Mouse (Mus musculus): ENCODE measurements around the gene Ptpre. TPM values are rescaled to one million over a fixed set of nuclear protein-coding genes. Genes with fewer than 3 reads are reported as not detected.
A peak's percentile ranks its signal among the peaks of the same experiment; 100 is the strongest.
"Not testable (repeated sequence)": the region's sequence is repeated elsewhere in the genome, so short reads cannot be mapped to it uniquely, and the experiment has no call there.

Gene Ptpre
- polyA plus RNA-seq, 1 experiment from 2014 or later: 4.4 TPM

GRCm38 (mm10) chr7:135676722-135677121 lies 139.4 kb downstream of the Ptpre start:
- Histone ChIP-seq H3K27me3 (ENCODE audit: control insufficient read depth, insufficient read depth, low read length) (no peaks in the 10 kb centered on the region), H3K36me3 (ENCODE audit: control insufficient read depth, insufficient read depth, low read length) (no peaks in the 10 kb centered on the region), H3K4me1 (replicated peaks; ENCODE audit: control insufficient read depth, insufficient read depth) (no peaks in the 10 kb centered on the region), H3K9me3 (ENCODE audit: control insufficient read depth, low read length) (no peaks in the 10 kb centered on the region), H3K27ac (replicated peaks) (no peak overlapping the region), H3K9ac (ENCODE audit: low read length) (no peak overlapping the region), H3K4me2 (replicated peaks; ENCODE audit: low read depth) (no peak overlapping the region), H3K4me3 (ENCODE audit: low read depth, low read length) (no peak overlapping the region)
- ATAC-seq (ENCODE audit: low FRiP score, low TSS enrichment): no peak
- 77% methylated on average over 8 of the region's 8 CpGs for WGBS
- TF ChIP-seq CTCF (IDR thresholded peaks at IDR 0.05; ENCODE audit: low read depth) (no peak), EP300 (optimal IDR thresholded peaks at IDR 0.05) (no peak)
- DNase-seq (ENCODE audit: low spot score): no peak

GRCm38 (mm10) chr7:135680334-135680733 lies 143.1 kb downstream of the Ptpre start:
- Histone ChIP-seq H3K27ac (replicated peaks) (no peak overlapping the region), H3K4me1 (replicated peaks; ENCODE audit: control insufficient read depth, insufficient read depth) (no peaks in the 10 kb centered on the region), H3K4me2 (replicated peaks; ENCODE audit: low read depth) (no peak overlapping the region), H3K4me3 (ENCODE audit: low read depth, low read length) (no peak overlapping the region), H3K27me3 (ENCODE audit: control insufficient read depth, insufficient read depth, low read length) (no peaks in the 10 kb centered on the region), H3K9ac (ENCODE audit: low read length) (no peak overlapping the region), H3K36me3 (ENCODE audit: control insufficient read depth, insufficient read depth, low read length) (peaks cover 3% of the 10 kb centered on the region; the same call in 1 of the 2 replicates), H3K9me3 (ENCODE audit: control insufficient read depth, low read length) (no peaks in the 10 kb centered on the region)
- TF ChIP-seq CTCF (IDR thresholded peaks at IDR 0.05; ENCODE audit: low read depth): peak; percentile 85
- TF ChIP-seq EP300 (optimal IDR thresholded peaks at IDR 0.05): no peak
- WGBS: 58% methylated on average over 5 of the region's 5 CpGs
- ATAC-seq (ENCODE audit: low FRiP score, low TSS enrichment) (peak; percentile 73), DNase-seq (ENCODE audit: low spot score) (peak; percentile 76)

- not testable (repeated sequence) for H3K27me3 ChIP-seq (ENCODE audit: control insufficient read depth, insufficient read depth, low read length); H3K4me3 ChIP-seq (ENCODE audit: low read depth, low read length); H3K9me3 ChIP-seq (ENCODE audit: control insufficient read depth, low read length); H3K27ac ChIP-seq (replicated peaks); H3K4me1 ChIP-seq (replicated peaks; ENCODE audit: control insufficient read depth, insufficient read depth); H3K36me3 ChIP-seq (ENCODE audit: control insufficient read depth, insufficient read depth, low read length); H3K9ac ChIP-seq (ENCODE audit: low read length); H3K4me2 ChIP-seq (replicated peaks; ENCODE audit: low read depth); ATAC-seq (ENCODE audit: low FRiP score, low TSS enrichment); DNase-seq (ENCODE audit: low spot score)
- WGBS: 53% methylated on average over 4 of the region's 4 CpGs
These were observed 146.8 kb downstream of the Ptpre start for GRCm38 (mm10) chr7:135684098-135684497.

- Histone ChIP-seq H3K4me2 (replicated peaks; ENCODE audit: low read depth) (no peak overlapping the region), H3K36me3 (ENCODE audit: control insufficient read depth, insufficient read depth, low read length) (peaks cover 13% of the 10 kb centered on the region), H3K27me3 (ENCODE audit: control insufficient read depth, insufficient read depth, low read length) (no peaks in the 10 kb centered on the region), H3K4me3 (ENCODE audit: low read depth, low read length) (no peak overlapping the region), H3K27ac (replicated peaks) (no peak overlapping the region), H3K4me1 (replicated peaks; ENCODE audit: control insufficient read depth, insufficient read depth) (no peaks in the 10 kb centered on the region), H3K9me3 (ENCODE audit: control insufficient read depth, low read length) (no peaks in the 10 kb centered on the region), H3K9ac (ENCODE audit: low read length) (no peak overlapping the region)
- DNase-seq (ENCODE audit: low spot score) (no peak), ATAC-seq (ENCODE audit: low FRiP score, low TSS enrichment) (no peak)
- TF ChIP-seq CTCF (IDR thresholded peaks at IDR 0.05; ENCODE audit: low read depth) (no peak), EP300 (optimal IDR thresholded peaks at IDR 0.05) (no peak)
- WGBS: 74% methylated on average over 7 of the region's 7 CpGs
These were observed 147.7 kb downstream of the Ptpre start for GRCm38 (mm10) chr7:135684938-135685337.

GRCm38 (mm10) chr7:135689396-135689795 lies 152.1 kb downstream of the Ptpre start:
- no peaks in the 10 kb centered on the region for H3K4me1 ChIP-seq (replicated peaks; ENCODE audit: control insufficient read depth, insufficient read depth)
- ATAC-seq (ENCODE audit: low FRiP score, low TSS enrichment): no peak
- no peaks in the 10 kb centered on the region for H3K9me3 ChIP-seq (ENCODE audit: control insufficient read depth, low read length)
- TF ChIP-seq CTCF (IDR thresholded peaks at IDR 0.05; ENCODE audit: low read depth) (no peak), EP300 (optimal IDR thresholded peaks at IDR 0.05) (no peak)
- no peak for DNase-seq (ENCODE audit: low spot score)
- 94% methylated on average over 7 of the region's 7 CpGs for WGBS
- H3K36me3 ChIP-seq (ENCODE audit: control insufficient read depth, insufficient read depth, low read length): peaks cover 19% of the 10 kb centered on the region
- H3K27me3 ChIP-seq (ENCODE audit: control insufficient read depth, insufficient read depth, low read length): no peaks in the 10 kb centered on the region
- H3K4me3 ChIP-seq (ENCODE audit: low read depth, low read length): no peak overlapping the region
- H3K9ac ChIP-seq (ENCODE audit: low read length): no peak overlapping the region
- no peak overlapping the region for H3K27ac ChIP-seq (replicated peaks)
- no peak overlapping the region for H3K4me2 ChIP-seq (replicated peaks; ENCODE audit: low read depth)

GRCm38 (mm10) chr7:135691941-135692340 lies 154.7 kb downstream of the Ptpre start:
- WGBS: 85% methylated on average over 5 of the region's 5 CpGs
- H3K4me3 ChIP-seq (ENCODE audit: low read depth, low read length): no peak overlapping the region
- H3K27me3 ChIP-seq (ENCODE audit: control insufficient read depth, insufficient read depth, low read length): no peaks in the 10 kb centered on the region
- ATAC-seq (ENCODE audit: low FRiP score, low TSS enrichment): no peak
- peaks cover 14% of the 10 kb centered on the region for H3K36me3 ChIP-seq (ENCODE audit: control insufficient read depth, insufficient read depth, low read length)
- H3K9me3 ChIP-seq (ENCODE audit: control insufficient read depth, low read length): no peaks in the 10 kb centered on the region
- H3K9ac ChIP-seq (ENCODE audit: low read length): no peak overlapping the region
- DNase-seq (ENCODE audit: low spot score): no peak
- H3K27ac ChIP-seq (replicated peaks): no peak overlapping the region
- no peaks in the 10 kb centered on the region for H3K4me1 ChIP-seq (replicated peaks; ENCODE audit: control insufficient read depth, insufficient read depth)
- TF ChIP-seq EP300 (optimal IDR thresholded peaks at IDR 0.05): no peak
- no peak for TF ChIP-seq CTCF (IDR thresholded peaks at IDR 0.05; ENCODE audit: low read depth)
- no peak overlapping the region for H3K4me2 ChIP-seq (replicated peaks; ENCODE audit: low read depth)

Data from stomach, postnatal 0 days (tissue).